8 mouse cellular contexts compared by ENCODE assay signal in genomic region chr9:70503015-70503603, GRCm38 (mm10). TPM values are rescaled to one million over a fixed set of nuclear protein-coding genes. Genes with fewer than 3 reads are reported as not detected.
DNase-seq lines count a peak whose midpoint lies in the region; ATAC-seq and TF ChIP-seq lines count a peak whose summit lies in the region.

No protein-coding gene starts in this region.

- H3K4me3 ChIP-seq in hindbrain, embryonic 16.5 days (ENCODE audit: low read length) = peak overlapping the region; percentile 94
- peak overlapping the region; percentile 100 for H3K4me3 ChIP-seq in liver, adult 2 months (ENCODE audit: insufficient read depth, low read depth, low read length)
- peak overlapping the region; percentile 99 for H3K4me3 ChIP-seq in midbrain, embryonic 15.5 days

- 0 out of 2 replicates have a peak, but pooled peaks have one; percentile 16 for TF ChIP-seq POLR2A in liver, adult 2 months (IDR thresholded peaks at IDR 0.05; ENCODE audit: extremely low read depth, insufficient read depth, low read length)

- H3K9me3 ChIP-seq in hindbrain, embryonic 16.5 days (ENCODE audit: control insufficient read depth, low read length) = no peaks in the 10 kb centered on the region
- no peaks in the 10 kb centered on the region for H3K9me3 ChIP-seq in midbrain, embryonic 15.5 days

- no peak for TF ChIP-seq CTCF in liver, adult 2 months (IDR thresholded peaks at IDR 0.05; ENCODE audit: low read depth, low read length)

- DNase-seq in ovary, postnatal 10 days (ENCODE audit: low spot score) = peak; percentile 27
- DNase-seq in ovary, adult 18-20 months (ENCODE audit: low spot score) = no peak
- peak; percentile 82 to 83 for DNase-seq in cerebellum, postnatal 10 days
- peak; percentile 5 to 37 for DNase-seq in frontal cortex, adult 2 months (ENCODE audit: extremely low spot score in 1 of 2, low spot score in 1 of 2)
- peak; percentile 70 for DNase-seq in liver, adult 2 months (ENCODE audit: extremely low read depth, low read depth, low spot score)
- peak; percentile 73 for DNase-seq in splenic B cell, adult 2 months (ENCODE audit: low read depth, low spot score)

- H3K4me1 ChIP-seq in hindbrain, embryonic 16.5 days (ENCODE audit: control insufficient read depth, insufficient read depth, low read depth, low read length) = peaks cover 13% of the 10 kb centered on the region
- H3K4me1 ChIP-seq in liver, adult 2 months (ENCODE audit: control insufficient read depth, insufficient read depth, low read length) = peaks cover 11% of the 10 kb centered on the region
- H3K4me1 ChIP-seq in midbrain, embryonic 15.5 days = peaks cover 18% of the 10 kb centered on the region

- no peaks in the 10 kb centered on the region for H3K27me3 ChIP-seq in hindbrain, embryonic 16.5 days (replicated peaks; ENCODE audit: control insufficient read depth, insufficient read depth, low read length)
- H3K27me3 ChIP-seq in liver, adult 2 months (ENCODE audit: control insufficient read depth, insufficient read depth, low read length) = no peaks in the 10 kb centered on the region
- no peaks in the 10 kb centered on the region for H3K27me3 ChIP-seq in midbrain, embryonic 15.5 days (replicated peaks)
- no peaks in the 10 kb centered on the region for H3K27me3 ChIP-seq in splenic B cell, adult 2 months (ENCODE audit: control insufficient read depth, insufficient read depth, low read length, poor library complexity, severe bottlenecking)

- no peaks in the 10 kb centered on the region for H3K36me3 ChIP-seq in hindbrain, embryonic 16.5 days (ENCODE audit: control insufficient read depth, insufficient read depth, low read length)
- peaks cover 9% of the 10 kb centered on the region for H3K36me3 ChIP-seq in liver, adult 2 months (ENCODE audit: control insufficient read depth, insufficient read depth, low read length)
- H3K36me3 ChIP-seq in midbrain, embryonic 15.5 days (replicated peaks) = no peaks in the 10 kb centered on the region
- H3K36me3 ChIP-seq in splenic B cell, adult 2 months (ENCODE audit: control insufficient read depth, insufficient read depth, low read length, poor library complexity, severe bottlenecking) = no peaks in the 10 kb centered on the region

- peak overlapping the region; percentile 98 for H3K9ac ChIP-seq in hindbrain, embryonic 16.5 days (ENCODE audit: low read depth, low read length)
- H3K9ac ChIP-seq in liver, adult 2 months (ENCODE audit: low read depth, low read length) = peak overlapping the region; percentile 100
- H3K9ac ChIP-seq in midbrain, embryonic 15.5 days = peak overlapping the region; percentile 98

- H3K79me2 ChIP-seq in liver, adult 2 months (ENCODE audit: control insufficient read depth, insufficient read depth, low read length) = peaks cover 10% of the 10 kb centered on the region; the same call in 1 of the 2 replicates

- ATAC-seq in hindbrain, embryonic 16.5 days = peak; percentile 93
- ATAC-seq in midbrain, embryonic 15.5 days (replicated peaks) = peak; percentile 93

- under 1% methylated on average over 47 of the region's 70 CpGs for WGBS in hindbrain, embryonic 16.5 days
- WGBS in liver, adult 2 months = under 1% methylated on average over 55 of the region's 70 CpGs
- WGBS in midbrain, embryonic 15.5 days = under 1% methylated on average over 52 of the region's 70 CpGs

- peak overlapping the region; percentile 84 for H3K4me2 ChIP-seq in hindbrain, embryonic 16.5 days (ENCODE audit: low read length)
- H3K4me2 ChIP-seq in midbrain, embryonic 15.5 days = peak overlapping the region; percentile 58

- H3K27ac ChIP-seq in hindbrain, embryonic 16.5 days (ENCODE audit: low read depth, low read length) = peak overlapping the region; percentile 99
- H3K27ac ChIP-seq in liver, adult 2 months (replicated peaks; ENCODE audit: insufficient read depth, low read depth, low read length) = peak overlapping the region; percentile 100
- H3K27ac ChIP-seq in midbrain, embryonic 15.5 days = peak overlapping the region; percentile 99

RNA-seq across cellular contexts. Expression of gene Rnf111, which starts 0.4 kb away (rescaled TPM):
- 36.3 TPM in 2 replicates for polyA plus RNA-seq in frontal cortex, adult 2 months (2012; rRNA removed)
- 23.2 and 28.2 TPM in 2 replicates for polyA plus RNA-seq in hindbrain, embryonic 16.5 days (2015; fragmentation: Nextera tagmentation; extraction: Ambion mirVana)
- total RNA-seq in liver, adult 2 months (2014; rRNA removed) = 18.4 and 21.1 TPM in 2 replicates
- 16.8 and 23.5 TPM in 2 replicates for polyA plus RNA-seq in liver, adult 2 months (2012; rRNA removed)
- polyA plus RNA-seq in midbrain, embryonic 15.5 days (2015; fragmentation: Nextera tagmentation; extraction: Ambion mirVana) = 36.9 and 38.3 TPM in 2 replicates

RNA-seq across cellular contexts. Expression of gene Sltm, which starts 39.4 kb away (rescaled TPM):
- polyA plus RNA-seq in frontal cortex, adult 2 months (2012; rRNA removed) = 59.4 and 68.5 TPM in 2 replicates
- 49.0 and 55.6 TPM in 2 replicates for polyA plus RNA-seq in hindbrain, embryonic 16.5 days (2015; fragmentation: Nextera tagmentation; extraction: Ambion mirVana)
- 16.5 and 17.6 TPM in 2 replicates for total RNA-seq in liver, adult 2 months (2014; rRNA removed)
- polyA plus RNA-seq in liver, adult 2 months (2012; rRNA removed) = 2.8 and 3.5 TPM in 2 replicates
- 62.6 and 63.5 TPM in 2 replicates for polyA plus RNA-seq in midbrain, embryonic 15.5 days (2015; fragmentation: Nextera tagmentation; extraction: Ambion mirVana)

Comparison
In these comparisons a context has a peak if more than half of its experiments do, and no peak if none do; other contexts are left out.
1. RNA of gene Sltm, which starts 39.4 kb away (polyA plus RNA-seq): 59.4 to 68.5 TPM in frontal cortex, adult 2 months, 62.6 to 63.5 TPM in midbrain, embryonic 15.5 days and 49.0 to 55.6 TPM in hindbrain, embryonic 16.5 days; 2.8 to 3.5 TPM in liver, adult 2 months; every median in the first group is over 10 times any median in the second.
2. Peak in every context shown above with its lines, with median percentiles within 50 percentile points of each other: H3K27ac ChIP-seq, H3K4me3 ChIP-seq and H3K9ac ChIP-seq.